Mouse (Mus musculus): ENCODE results near the gene Slx4ip.

The Slx4ip gene

GRCm38 (mm10) chr2:137107203-137107602 is 216.2 kb downstream of the Slx4ip start:
- DNase-seq (ENCODE audit: low read depth), result no peak

- no peak for DNase-seq (ENCODE audit: low read depth)
Observed at GRCm38 (mm10) chr2:137107946-137108345, 216.9 kb downstream of the Slx4ip start.

- DNase-seq (ENCODE audit: low read depth), result peak; percentile 21
Observed at GRCm38 (mm10) chr2:137109321-137110213, 218.5 kb downstream of the Slx4ip start.

- DNase-seq (ENCODE audit: low read depth), result no peak
Observed at GRCm38 (mm10) chr2:137110214-137110898, 219.3 kb downstream of the Slx4ip start.

- peak; percentile 70 for DNase-seq (ENCODE audit: low read depth)
Observed at GRCm38 (mm10) chr2:137113288-137114061, 222.5 kb downstream of the Slx4ip start.

- peak; percentile 93 for DNase-seq (ENCODE audit: low read depth)
Observed at GRCm38 (mm10) chr2:137114248-137115096, 223.5 kb downstream of the Slx4ip start.

GRCm38 (mm10) chr2:137115241-137116024 is 224.4 kb downstream of the Slx4ip start:
- DNase-seq (ENCODE audit: low read depth), result peak; percentile 33

- peak; percentile 53 for DNase-seq (ENCODE audit: low read depth)
Observed at GRCm38 (mm10) chr2:137116025-137116674, 225.1 kb downstream of the Slx4ip start, which contains the start of gene Jag1. Gene Jag1, minus strand, starts transcription at chr2:137116644.

GRCm38 (mm10) chr2:137116675-137117320 is 225.8 kb downstream of the Slx4ip start:
- DNase-seq (ENCODE audit: low read depth), result peak; percentile 97

GRCm38 (mm10) chr2:137117321-137117690 is 226.3 kb downstream of the Slx4ip start:
- DNase-seq (ENCODE audit: low read depth), result peak; percentile 93
